Mouse (Mus musculus): ENCODE data around the gene Tmem126b. TPM values are rescaled to one million over a fixed set of nuclear protein-coding genes. Genes with fewer than 3 reads are reported as not detected.

Gene Tmem126b
- total RNA-seq, 2 experiments from 2014 or later = 27.2 to 29.4 TPM

DNA sequence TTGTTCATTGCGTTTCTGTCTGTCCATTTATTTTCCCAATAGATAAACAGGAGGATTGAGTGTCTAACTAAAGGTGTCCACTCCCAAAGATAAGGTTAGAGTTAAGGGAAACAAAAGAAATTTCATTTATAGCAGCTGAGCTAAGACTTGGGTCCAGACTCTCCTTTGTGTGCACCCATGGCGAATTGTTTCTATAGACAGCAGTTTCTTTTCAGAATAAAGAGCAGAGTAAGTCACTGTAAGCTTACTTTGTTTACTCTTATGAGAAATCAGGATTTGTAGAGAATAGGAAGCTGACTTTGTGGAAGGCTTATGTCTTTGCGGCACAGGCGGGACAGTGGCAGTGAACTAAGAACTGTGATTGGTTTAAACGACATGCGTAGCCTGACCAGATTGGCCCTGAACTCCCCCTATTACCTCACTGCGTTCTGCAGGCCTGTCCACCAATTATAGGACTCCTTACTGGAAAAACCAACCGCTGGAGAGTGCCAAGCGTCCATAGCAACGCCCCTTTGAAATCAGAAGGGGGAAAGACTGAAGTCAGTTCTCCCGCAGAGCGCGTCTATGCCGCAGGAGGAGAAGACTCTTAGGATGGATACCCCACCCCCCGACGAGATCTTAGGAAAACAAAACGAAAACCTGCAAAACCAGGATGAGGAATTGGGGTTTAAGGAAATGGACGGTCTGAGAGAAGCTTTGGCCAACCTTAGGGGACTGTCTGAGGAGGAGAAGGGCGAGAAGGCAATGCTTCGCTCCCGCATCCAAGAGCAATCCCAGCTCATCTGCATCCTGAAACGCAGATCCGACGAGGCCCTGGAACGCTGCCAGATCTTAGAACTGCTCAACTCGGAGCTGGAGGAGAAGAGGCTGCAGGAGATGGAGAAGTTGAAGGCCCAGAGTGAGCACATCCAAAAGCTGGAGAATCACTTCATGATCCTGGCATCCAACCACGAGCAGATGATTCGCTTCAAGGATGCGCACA lies 49.5 kb downstream of the Tmem126b start, which contains the start of gene Ccdc89:
TSS of gene Ccdc89 (plus strand) at position 558 of the 982 bp plus-strand sequence.
- peak; percentile 88 to 92 for DNase-seq

Other genes with a start within 250 kb of the Tmem126b start
- gene Ccdc83, start 210.2 kb downstream of the Tmem126b start, total RNA-seq (2021) = not detected
- 1 to 10 TPM; 2.1 to 3.3 TPM for gene Sytl2, start 173.7 kb downstream of the Tmem126b start, total RNA-seq (2021)
- gene Ccdc89, start 49.4 kb downstream of the Tmem126b start, total RNA-seq (2021) = under 1 TPM; 0.20 to 0.31 TPM
- 10 to 100 TPM; 18.7 to 20.5 TPM for gene Crebzf, start 33.3 kb downstream of the Tmem126b start, total RNA-seq (2021)
- 100 to 1,000 TPM; 128 to 129 TPM for gene Tmem126a, start 18.8 kb downstream of the Tmem126b start, total RNA-seq (2021)
- gene Dlg2, start 671 bp upstream of the Tmem126b start, total RNA-seq (2021) = 1 to 10 TPM; 1.7 to 2.3 TPM

All from heart, adult 18-20 months (tissue).